Mouse (Mus musculus) MEL (cell line): ENCODE data around the gene Klhl36. TPM values are rescaled to one million over a fixed set of nuclear protein-coding genes. Genes with fewer than 3 reads are reported as not detected.

Experiments
- DNase-seq: peaks from one replicate; pipeline ENCODE4 v3.0.0; 2011; ENCODE audit warnings: low read depth, low spot score
- H3K27ac ChIP-seq: 2 replicates; pipeline ENCODE4 v1.5.1; 2012; ENCODE audit warnings: low read depth, mild to moderate bottlenecking, control low read depth, low read length, moderate library complexity; ENCODE audit not compliant: control insufficient read depth
- H3K27me3 ChIP-seq, 2 experiments: fragments of 150-350 bp in 1 of 2; sonication (generic) in 1 of 2; 2 replicates each; pipeline ENCODE4 v1.6.1; 2012; ENCODE audit warnings: low read length in 2 of 2, mild to moderate bottlenecking in 2 of 2, improper control_type of control experiment in 1 of 2, moderate library complexity in 1 of 2; ENCODE audit not compliant: insufficient read depth in 2 of 2, control insufficient read depth in 1 of 2
- H3K36me3 ChIP-seq, 2 experiments: 2 replicates each; pipeline ENCODE4 v1.6.1; 2012 to 2014; ENCODE audit warnings: low read length in 2 of 2, improper control_type of control experiment in 1 of 2, inconsistent platforms in 1 of 2, mild to moderate bottlenecking in 1 of 2; ENCODE audit not compliant: insufficient read depth in 2 of 2, control insufficient read depth in 1 of 2
- H3K4me1 ChIP-seq, 2 experiments: fragments of 150-350 bp in 1 of 2; sonication (generic) in 1 of 2; 2 replicates each; pipeline ENCODE4 v1.6.1; 2012; ENCODE audit warnings: low read length in 2 of 2, improper control_type of control experiment in 1 of 2, mild to moderate bottlenecking in 1 of 2; ENCODE audit not compliant: insufficient read depth in 2 of 2, control insufficient read depth in 1 of 2
- H3K4me3 ChIP-seq, 2 experiments: fragments of 150-350 bp in 1 of 2; sonication (generic) in 1 of 2; 2 replicates each; pipeline ENCODE4 v1.5.1; 2012; ENCODE audit warnings: low read depth in 2 of 2, low read length in 2 of 2, mild to moderate bottlenecking in 2 of 2, moderate library complexity in 2 of 2, control low read depth in 1 of 2, improper control_type of control experiment in 1 of 2; ENCODE audit not compliant: control insufficient read depth in 1 of 2, insufficient read depth in 1 of 2
- H3K79me2 ChIP-seq: 2 replicates; pipeline ENCODE4 v1.6.1; 2012; ENCODE audit warnings: mild to moderate bottlenecking, low read length, moderate library complexity; ENCODE audit not compliant: control insufficient read depth, poor library complexity, insufficient read depth
- H3K9ac ChIP-seq: 2 replicates; pipeline ENCODE4 v1.6.1; 2012; ENCODE audit warnings: low read depth, mild to moderate bottlenecking, control low read depth, low read length, moderate library complexity; ENCODE audit not compliant: control insufficient read depth, poor library complexity, severe bottlenecking
- H3K9me3 ChIP-seq: fragments of 150-350 bp; sonication (generic); replicated peaks from 2 replicates; pipeline ENCODE4 v1.6.1; 2012; ENCODE audit warnings: mild to moderate bottlenecking, low read length, improper control_type of control experiment, moderate library complexity; ENCODE audit not compliant: insufficient read depth
- BHLHE40 ChIP-seq: IDR thresholded peaks from 2 replicates; pipeline ENCODE4 v1.6.1; 2012; ENCODE audit warnings: low read depth, mild to moderate bottlenecking, inconsistent platforms, low read length, improper control_type of control experiment, borderline replicate concordance
- CHD1 ChIP-seq: IDR thresholded peaks from 2 replicates; pipeline ENCODE4 v1.6.1; 2012; ENCODE audit warnings: low read depth, mild to moderate bottlenecking, inconsistent platforms, low read length, improper control_type of control experiment
- CHD2 ChIP-seq: IDR thresholded peaks from 2 replicates; pipeline ENCODE4 v1.6.1; 2011; ENCODE audit warnings: low read length, improper control_type of control experiment
- CTCF ChIP-seq, 3 experiments: IDR thresholded peaks in 2 of 3; conservative IDR thresholded peaks in 1 of 3; 2 replicates each; pipeline ENCODE4 v1.5.1; 2011 to 2012; ENCODE audit warnings: low read length in 3 of 3, low read depth in 2 of 3, mild to moderate bottlenecking in 2 of 3, improper control_type of control experiment in 1 of 3, inconsistent platforms in 1 of 3, mixed read lengths in 1 of 3, moderate library complexity in 1 of 3; ENCODE audit not compliant: control insufficient read depth in 1 of 3, insufficient read depth in 1 of 3, poor library complexity in 1 of 3, severe bottlenecking in 1 of 3
- E2F4 ChIP-seq: IDR thresholded peaks from 2 replicates; pipeline ENCODE4 v1.6.1; 2011; ENCODE audit warnings: low read depth, low read length, improper control_type of control experiment, borderline replicate concordance
- ELF1 ChIP-seq: IDR thresholded peaks from 2 replicates; pipeline ENCODE4 v1.6.1; 2014; ENCODE audit warnings: low read depth, mild to moderate bottlenecking, inconsistent platforms, low read length, improper control_type of control experiment, moderate library complexity
- EP300 ChIP-seq, 2 experiments: IDR thresholded peaks; 2 replicates each; pipeline ENCODE4 v1.6.1; 2011; ENCODE audit warnings: improper control_type of control experiment in 2 of 2, low read length in 2 of 2, low read depth in 1 of 2, mild to moderate bottlenecking in 1 of 2
- ETS1 ChIP-seq: IDR thresholded peaks from 2 replicates; pipeline ENCODE4 v1.6.1; 2012; ENCODE audit warnings: low read depth, mild to moderate bottlenecking, inconsistent platforms, low read length, improper control_type of control experiment, moderate library complexity
- GABPA ChIP-seq: IDR thresholded peaks from 2 replicates; pipeline ENCODE4 v1.6.1; 2012; ENCODE audit warnings: low read depth, mild to moderate bottlenecking, inconsistent platforms, low read length, improper control_type of control experiment, moderate library complexity
- GATA1 ChIP-seq: IDR thresholded peaks from 2 replicates; pipeline ENCODE4 v1.6.1; 2011; ENCODE audit warnings: low read depth, low read length, improper control_type of control experiment
- JUND ChIP-seq: IDR thresholded peaks from 2 replicates; pipeline ENCODE4 v1.6.1; 2011; ENCODE audit warnings: low read depth, mild to moderate bottlenecking, improper control_type of control experiment, low read length
- MAZ ChIP-seq: IDR thresholded peaks from 2 replicates; pipeline ENCODE4 v1.6.1; 2012; ENCODE audit warnings: low read depth, mild to moderate bottlenecking, inconsistent platforms, low read length, improper control_type of control experiment
- MEF2A ChIP-seq: IDR thresholded peaks from 2 replicates; pipeline ENCODE4 v1.6.1; 2014; ENCODE audit warnings: low read depth, mild to moderate bottlenecking, inconsistent platforms, low read length, improper control_type of control experiment; ENCODE audit not compliant: poor library complexity, insufficient replicate concordance, severe bottlenecking; ENCODE audit errors: extremely low read depth
- MYB ChIP-seq: IDR thresholded peaks from 2 replicates; pipeline ENCODE4 v1.6.1; 2011; ENCODE audit warnings: mild to moderate bottlenecking, low read depth, low read length, improper control_type of control experiment
- MYC ChIP-seq: IDR thresholded peaks from 2 replicates; pipeline ENCODE4 v1.6.1; 2011; ENCODE audit warnings: low read depth, mild to moderate bottlenecking, low read length, improper control_type of control experiment, moderate library complexity
- NELFE ChIP-seq: IDR thresholded peaks from 2 replicates; pipeline ENCODE4 v1.6.1; 2011; ENCODE audit warnings: low read depth, low read length, improper control_type of control experiment
- NRF1 ChIP-seq: IDR thresholded peaks from 2 replicates; pipeline ENCODE4 v1.6.1; 2014; ENCODE audit warnings: low read depth, mild to moderate bottlenecking, inconsistent platforms, low read length, improper control_type of control experiment, moderate library complexity; ENCODE audit not compliant: poor library complexity, insufficient read depth, severe bottlenecking
- POLR2A ChIP-seq, 2 experiments: IDR thresholded peaks; 2 replicates each; pipeline ENCODE4 v1.6.1; 2011 to 2012; ENCODE audit warnings: low read length in 2 of 2, mild to moderate bottlenecking in 2 of 2, control low read depth in 1 of 2, improper control_type of control experiment in 1 of 2, low read depth in 1 of 2, moderate library complexity in 1 of 2; ENCODE audit not compliant: control insufficient read depth in 1 of 2, insufficient read depth in 1 of 2, poor library complexity in 1 of 2
- POLR2AphosphoS2 ChIP-seq: IDR thresholded peaks from 2 replicates; pipeline ENCODE4 v1.6.1; 2011; ENCODE audit warnings: low read length, improper control_type of control experiment
- RAD21 ChIP-seq: IDR thresholded peaks from 2 replicates; pipeline ENCODE4 v1.6.1; 2011; ENCODE audit warnings: mild to moderate bottlenecking, low read depth, low read length, improper control_type of control experiment
- RCOR1 ChIP-seq: IDR thresholded peaks from 2 replicates; pipeline ENCODE4 v1.6.1; 2012; ENCODE audit warnings: low read depth, mild to moderate bottlenecking, inconsistent platforms, low read length, improper control_type of control experiment
- SIN3A ChIP-seq: IDR thresholded peaks from 2 replicates; pipeline ENCODE4 v1.6.1; 2012; ENCODE audit warnings: low read length, improper control_type of control experiment, inconsistent platforms
- SMC3 ChIP-seq: IDR thresholded peaks from 2 replicates; pipeline ENCODE4 v1.6.1; 2011; ENCODE audit warnings: low read depth, low read length, improper control_type of control experiment
- TBP ChIP-seq: IDR thresholded peaks from 2 replicates; pipeline ENCODE4 v1.8.0; 2011; ENCODE audit warnings: low read depth, low read length, improper control_type of control experiment
- TCF12 ChIP-seq: IDR thresholded peaks from 2 replicates; pipeline ENCODE4 v1.6.1; 2014; ENCODE audit warnings: low read depth, mild to moderate bottlenecking, inconsistent platforms, low read length, improper control_type of control experiment, moderate library complexity
- UBTF ChIP-seq: IDR thresholded peaks from 2 replicates; pipeline ENCODE4 v1.6.1; 2012; ENCODE audit warnings: low read depth, mild to moderate bottlenecking, inconsistent platforms, low read length, improper control_type of control experiment, moderate library complexity, borderline replicate concordance; ENCODE audit not compliant: insufficient read depth
- USF1 ChIP-seq: IDR thresholded peaks from 2 replicates; pipeline ENCODE4 v1.6.1; 2014; ENCODE audit warnings: low read depth, mild to moderate bottlenecking, inconsistent platforms, low read length, improper control_type of control experiment, moderate library complexity
- USF2 ChIP-seq, 2 experiments: IDR thresholded peaks; 2 replicates each; pipeline ENCODE4 v1.6.1; 2011 to 2012; ENCODE audit warnings: improper control_type of control experiment in 2 of 2, low read length in 2 of 2, borderline replicate concordance in 1 of 2, inconsistent platforms in 1 of 2, low read depth in 1 of 2, mild to moderate bottlenecking in 1 of 2; ENCODE audit not compliant: insufficient read depth in 1 of 2
- ZC3H11A ChIP-seq: IDR thresholded peaks from 2 replicates; pipeline ENCODE4 v1.6.1; 2012; ENCODE audit warnings: low read depth, mild to moderate bottlenecking, inconsistent platforms, low read length, improper control_type of control experiment
- ZKSCAN1 ChIP-seq: IDR thresholded peaks from 2 replicates; pipeline ENCODE4 v1.6.1; 2012; ENCODE audit warnings: low read depth, mild to moderate bottlenecking, inconsistent platforms, low read length, improper control_type of control experiment, moderate library complexity
- ZMIZ1 ChIP-seq: IDR thresholded peaks from 2 replicates; pipeline ENCODE4 v1.6.1; 2012; ENCODE audit warnings: low read depth, mild to moderate bottlenecking, inconsistent platforms, low read length, improper control_type of control experiment, moderate library complexity
- ZNF384 ChIP-seq: IDR thresholded peaks from 2 replicates; pipeline ENCODE4 v1.6.1; 2012; ENCODE audit warnings: low read depth, mild to moderate bottlenecking, inconsistent platforms, low read length, improper control_type of control experiment
- polyA plus RNA-seq, 2 experiments: library from polyadenylated mRNA; stranded (reverse) in 1 of 2; unstranded in 1 of 2; fragments of >175 nt in 1 of 2; fragments of >200 nt in 1 of 2; gene quantifications; 2 replicates each; pipeline versions ENCODE4 v1.2.1 to v1.2.4; 2012; ENCODE audit warnings: low replicate concordance in 2 of 2, low read depth in 1 of 2; ENCODE audit not compliant: insufficient read length in 2 of 2, insufficient read depth in 1 of 2, missing spikeins in 1 of 2
- total RNA-seq: library from RNA; depleted of rRNA; stranded (reverse); fragments of 300-350 nt; gene quantifications from 2 replicates; pipeline ENCODE4 v1.2.3, GENCODE M21; 2012

Gene Klhl36
- total and polyA plus RNA-seq, 3 experiments: 4.6 to 6.6 TPM; not detected in 1

DNA sequence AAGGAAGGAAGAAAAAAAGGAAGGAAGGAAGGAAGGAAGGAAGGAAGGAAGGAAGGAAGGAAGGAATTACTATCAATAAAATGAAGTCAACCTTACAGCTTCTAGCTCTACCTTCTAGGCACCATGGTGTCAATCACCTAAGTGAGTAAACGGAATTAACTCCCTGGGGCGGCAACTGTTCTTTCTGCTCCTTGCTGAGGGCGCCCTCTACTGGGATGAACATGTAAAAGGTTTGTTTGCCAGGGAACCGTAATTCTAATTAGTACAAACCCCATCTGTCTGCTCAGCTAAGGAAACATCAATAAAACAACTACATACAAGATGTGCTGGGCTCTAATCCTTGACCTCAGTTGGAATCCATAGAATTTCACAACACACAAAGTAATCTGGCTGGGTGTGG, 18.6 kb upstream of the Klhl36 start:
- no peak overlapping the region for H3K27ac ChIP-seq
- no peak overlapping the region for H3K4me3 ChIP-seq
- peak; percentile 54; the same call in 1 of the 2 replicates for TF ChIP-seq JUND
- TF ChIP-seq CHD2: no peak
- TF ChIP-seq UBTF: no peak
- TF ChIP-seq ZNF384: no peak
- 0 out of 2 replicates have a peak, but pooled peaks have one; percentile 74 for TF ChIP-seq MAZ
- TF ChIP-seq NRF1: no peak
- no peak for TF ChIP-seq TBP
- no peak for TF ChIP-seq USF2 (IDR thresholded peaks at IDR 0.05; ENCODE audit: borderline replicate concordance in 1 of 2, insufficient read depth in 1 of 2, low read depth in 1 of 2, low read length in 2 of 2)
- TF ChIP-seq SIN3A: peak; percentile 69
- TF ChIP-seq MYC: 0 out of 2 replicates have a peak, but pooled peaks have one; percentile 38
- TF ChIP-seq RAD21: peak; percentile 99
- TF ChIP-seq POLR2A (IDR thresholded peaks at IDR 0.05; ENCODE audit: control insufficient read depth in 1 of 2, insufficient read depth in 1 of 2, low read depth in 1 of 2, low read length in 2 of 2, poor library complexity in 1 of 2): no peak
- TF ChIP-seq MYB: no peak
- TF ChIP-seq CHD1: no peak
- no peak for TF ChIP-seq ZKSCAN1
- peak; percentile 98 for TF ChIP-seq SMC3
- no peak for TF ChIP-seq USF1
- TF ChIP-seq ZMIZ1: no peak
- TF ChIP-seq MEF2A: no peak
- peak; percentile 69 to 98 (median 80) for TF ChIP-seq CTCF (IDR thresholded peaks at IDR 0.05 in 2 of 3, conservative IDR thresholded peaks at IDR 0.05 in 1 of 3; ENCODE audit: control insufficient read depth in 1 of 3, insufficient read depth in 1 of 3, low read depth in 2 of 3, low read length in 3 of 3, poor library complexity in 1 of 3, severe bottlenecking in 1 of 3)
- 0 out of 2 replicates have a peak, but pooled peaks have one; percentile 22 for TF ChIP-seq ETS1
- TF ChIP-seq BHLHE40: peak; percentile 33; the same call in 1 of the 2 replicates
- peak in 1 of 2 experiments; percentile 46; a peak in 2 of 4 replicates for TF ChIP-seq EP300 (IDR thresholded peaks at IDR 0.05; ENCODE audit: low read depth in 1 of 2, low read length in 2 of 2)
- peak; percentile 99 for TF ChIP-seq ZC3H11A
- no peak for TF ChIP-seq NELFE
- TF ChIP-seq TCF12: 0 out of 2 replicates have a peak, but pooled peaks have one; percentile 13
- no peak for TF ChIP-seq GATA1
- no peak for TF ChIP-seq RCOR1
- no peak for TF ChIP-seq GABPA
- no peak for TF ChIP-seq ELF1
- no peak for TF ChIP-seq E2F4
- TF ChIP-seq POLR2AphosphoS2: no peak
- H3K27me3 ChIP-seq: peaks cover 8 to 12% of the 10 kb centered on the region in 2 experiments
- H3K79me2 ChIP-seq: peaks cover 1% of the 10 kb centered on the region; the same call in 1 of the 2 replicates
- peak; percentile 90 for DNase-seq
- no peaks in the 10 kb centered on the region for H3K9me3 ChIP-seq
- H3K9ac ChIP-seq: no peak overlapping the region
- peaks cover 6 to 11% of the 10 kb centered on the region in 2 experiments; a peak in 3 of 4 replicates for H3K4me1 ChIP-seq
- H3K36me3 ChIP-seq: peaks cover 0 to 4% of the 10 kb centered on the region in 2 experiments; a peak in 2 of 4 replicates
